Mouse (Mus musculus) cortical plate, adult 2 months (tissue): ENCODE measurements around the gene Lgals3bp.

Experiments used
- CTCF ChIP-seq: fragments of 200-500 bp; IDR thresholded peaks from 2 replicates; pipeline ENCODE4 v1.5.1; 2011; ENCODE audit warnings: mild to moderate bottlenecking, control low read depth, low read length; ENCODE audit not compliant: insufficient read depth; ENCODE audit errors: extremely low read depth
- POLR2A ChIP-seq: fragments of 200-500 bp; IDR thresholded peaks from 2 replicates; pipeline ENCODE4 v1.6.1; 2011; ENCODE audit warnings: mild to moderate bottlenecking, low read length, control low read depth; ENCODE audit not compliant: insufficient read depth; ENCODE audit errors: extremely low read depth

DNA sequence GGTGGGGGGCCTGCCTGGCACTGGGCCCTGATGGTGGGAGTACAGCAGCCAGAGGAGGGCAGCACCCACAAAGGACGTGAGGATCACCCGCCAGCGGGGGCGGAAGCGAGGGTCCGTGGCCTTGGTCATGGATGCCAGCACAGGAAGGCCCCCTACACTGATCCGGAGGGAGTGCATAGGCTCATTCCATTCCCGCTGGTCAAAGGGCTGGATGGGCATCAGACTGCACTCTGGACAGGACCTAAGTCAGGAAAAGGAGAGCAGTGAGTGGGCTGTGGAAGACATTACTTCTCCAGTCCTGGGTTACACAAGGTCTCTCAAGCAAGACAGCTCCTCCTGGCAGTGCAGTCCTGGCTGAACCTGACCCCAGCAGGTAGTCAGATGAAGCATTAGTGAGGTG lies 9.4 kb upstream of the Lgals3bp start:
- TF ChIP-seq POLR2A (no peak), CTCF (no peak)
